Mouse (Mus musculus) A20 (cell line): ENCODE measurements around the gene H2afv.

Experiments
- DNase-seq: peaks from one replicate; pipeline ENCODE4 v3.0.0-alpha.2; 2011; ENCODE audit warnings: low read depth, low spot score

Gene H2afv

DNA sequence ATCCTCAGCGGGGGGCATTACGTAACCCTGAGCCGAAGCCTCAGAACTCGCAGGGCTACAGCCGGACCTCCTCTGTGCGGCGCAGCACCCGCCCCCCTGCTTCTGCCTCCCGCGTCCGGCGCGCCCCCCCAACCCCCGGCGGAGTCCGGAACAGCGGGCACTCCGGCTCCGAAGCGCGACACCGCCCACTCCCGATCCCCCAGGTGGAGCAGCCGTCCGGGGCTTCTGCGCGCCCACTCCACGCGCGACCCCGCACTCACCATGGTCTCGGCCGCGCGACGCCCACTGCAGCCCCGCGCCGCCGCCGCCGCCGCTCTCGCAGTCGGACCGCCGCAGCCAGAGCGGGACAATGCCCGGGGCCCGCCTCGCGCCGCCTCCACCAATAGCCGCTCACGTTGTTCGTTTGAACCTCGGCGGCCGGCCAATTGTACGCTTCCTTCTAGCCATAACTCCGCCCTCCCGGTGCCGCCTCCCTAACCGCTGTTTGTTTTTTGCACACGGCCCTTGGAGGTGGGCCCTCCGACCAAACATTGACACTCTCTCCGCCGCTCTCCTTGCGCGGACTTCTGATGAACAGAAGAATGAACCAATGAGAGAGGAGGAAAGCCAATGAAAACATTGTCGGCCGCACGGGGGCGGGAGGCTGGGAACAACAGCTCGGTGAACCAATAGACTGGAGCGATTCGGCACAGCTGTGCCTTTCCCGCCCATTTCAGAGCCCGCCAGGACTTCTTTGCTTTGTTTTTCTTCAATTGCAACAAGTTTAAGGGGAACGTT is at the start of gene H2afv:
H2afv (minus strand) TSS at position 367 of the 777 bp plus-strand sequence.
- peak; percentile 100 for DNase-seq

GRCm38 (mm10) chr11:6489691-6490503 is 45.7 kb upstream of the H2afv start:
- peak; percentile 81 for DNase-seq

GRCm38 (mm10) chr11:6489257-6489656 is 45.0 kb upstream of the H2afv start:
- no peak for DNase-seq

DNA sequence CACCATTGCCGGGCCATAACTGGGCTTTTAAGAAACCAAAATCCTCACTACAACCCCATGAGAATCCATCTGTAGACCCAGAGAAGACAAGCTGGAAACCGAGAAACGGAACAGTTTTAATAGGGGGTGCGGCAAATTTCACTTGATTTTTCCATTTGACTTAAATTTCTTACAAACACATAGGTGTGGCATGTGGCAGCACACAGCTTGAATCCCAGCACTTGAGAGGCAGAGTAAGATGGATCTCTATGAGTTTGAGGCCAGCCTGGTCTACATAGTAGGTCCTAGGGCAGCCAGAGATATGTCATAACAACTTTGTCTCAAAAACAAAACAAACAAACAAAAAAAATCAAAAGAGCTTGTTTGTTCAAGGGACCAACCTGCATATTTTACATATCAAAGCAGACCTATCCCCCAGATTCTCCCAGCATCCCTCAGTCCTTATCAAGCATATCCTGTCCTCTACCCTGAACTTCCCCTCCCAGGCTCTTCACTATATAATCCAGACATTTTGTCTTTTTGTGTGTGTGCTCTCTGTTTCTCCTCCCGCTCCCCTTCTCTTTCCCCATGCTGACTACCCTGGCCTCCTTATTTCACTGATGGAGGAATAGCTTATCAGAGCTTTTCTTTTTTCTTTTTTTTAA is 43.9 kb upstream of the H2afv start:
- no peak for DNase-seq

- no peak for DNase-seq
Measured at GRCm38 (mm10) chr11:6487496-6487895, 43.3 kb upstream of the H2afv start.

DNA sequence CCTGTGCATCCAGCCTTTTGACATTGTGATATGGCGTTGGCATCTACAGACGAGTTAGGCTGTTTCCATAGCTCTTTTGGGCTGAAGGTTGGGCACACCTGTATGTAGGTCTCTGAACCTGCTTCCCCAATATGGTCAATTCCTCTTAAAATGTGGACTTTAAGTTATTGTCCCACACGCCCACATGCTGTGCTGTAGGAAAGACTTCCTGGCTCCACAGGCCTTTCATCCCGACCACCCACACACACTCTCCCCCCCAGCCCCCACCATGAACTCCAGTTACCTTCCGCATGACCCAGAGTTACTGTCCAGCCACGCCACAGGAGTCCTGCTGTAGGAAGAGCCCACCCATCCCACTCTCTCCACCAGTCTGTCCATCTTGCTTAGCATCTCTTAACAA is 42.7 kb upstream of the H2afv start:
- no peak for DNase-seq

DNA sequence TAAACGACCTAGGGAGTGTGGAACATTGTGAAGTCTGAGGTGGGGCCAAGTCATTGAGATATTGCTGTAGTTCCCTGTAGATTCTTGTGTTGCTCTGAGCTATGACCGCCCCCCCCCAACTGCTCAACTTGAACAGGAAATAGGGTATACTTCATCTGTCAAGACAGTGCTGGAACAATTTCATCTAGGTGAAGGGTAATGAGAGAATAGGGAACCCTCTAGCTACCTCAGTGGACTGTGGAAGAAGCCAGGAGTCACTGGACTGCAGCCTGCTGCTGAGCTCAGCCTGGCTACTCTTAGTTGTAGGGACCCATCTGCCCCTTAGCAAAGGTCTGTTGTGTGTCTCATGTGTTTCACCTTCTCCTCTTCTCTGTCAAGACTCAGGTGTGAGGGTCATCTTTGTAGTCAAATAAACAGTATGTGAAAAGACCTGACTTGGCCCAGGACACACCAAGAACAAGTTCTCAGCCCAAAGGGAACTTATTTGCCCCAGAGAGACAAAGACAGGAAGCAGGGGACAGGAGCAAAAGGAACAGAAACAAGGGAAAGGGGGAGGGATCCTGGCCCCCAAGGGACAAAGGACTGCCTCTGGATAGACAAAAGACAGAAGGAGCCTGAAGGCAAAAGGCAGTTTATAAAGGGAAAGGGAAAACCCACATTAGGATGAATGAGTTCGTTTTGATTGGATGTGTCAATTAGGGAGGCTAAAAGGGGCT is 40.2 kb upstream of the H2afv start:
- no peak for DNase-seq

- no peak for DNase-seq
Measured at GRCm38 (mm10) chr11:6483103-6483502, 38.9 kb upstream of the H2afv start.

DNA sequence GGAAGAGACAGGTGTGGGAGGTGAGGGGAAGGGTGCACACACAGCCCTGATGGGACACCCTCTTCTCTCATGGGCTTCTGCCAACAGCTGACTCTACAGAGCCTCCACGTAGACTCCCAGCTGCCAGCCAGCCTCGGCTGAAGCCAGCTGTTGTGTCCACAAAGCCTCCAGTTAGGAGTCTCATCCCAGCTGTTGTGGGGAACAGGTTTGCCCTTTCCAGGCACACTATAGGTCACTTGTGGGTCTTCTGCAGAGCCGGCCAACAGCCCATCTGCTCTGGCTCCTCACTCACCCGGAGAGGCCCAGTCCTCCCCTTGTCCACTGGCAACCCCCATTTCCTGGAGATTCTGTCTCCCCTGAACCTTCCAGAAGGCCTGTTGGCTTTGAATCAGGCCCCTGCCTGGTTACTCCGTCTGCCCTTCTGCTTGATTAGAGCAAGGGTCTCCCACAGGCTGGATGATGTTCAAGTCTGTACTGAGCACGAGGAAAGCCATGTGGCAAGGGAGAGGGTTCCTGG is 37.5 kb upstream of the H2afv start:
- no peak for DNase-seq

DNA sequence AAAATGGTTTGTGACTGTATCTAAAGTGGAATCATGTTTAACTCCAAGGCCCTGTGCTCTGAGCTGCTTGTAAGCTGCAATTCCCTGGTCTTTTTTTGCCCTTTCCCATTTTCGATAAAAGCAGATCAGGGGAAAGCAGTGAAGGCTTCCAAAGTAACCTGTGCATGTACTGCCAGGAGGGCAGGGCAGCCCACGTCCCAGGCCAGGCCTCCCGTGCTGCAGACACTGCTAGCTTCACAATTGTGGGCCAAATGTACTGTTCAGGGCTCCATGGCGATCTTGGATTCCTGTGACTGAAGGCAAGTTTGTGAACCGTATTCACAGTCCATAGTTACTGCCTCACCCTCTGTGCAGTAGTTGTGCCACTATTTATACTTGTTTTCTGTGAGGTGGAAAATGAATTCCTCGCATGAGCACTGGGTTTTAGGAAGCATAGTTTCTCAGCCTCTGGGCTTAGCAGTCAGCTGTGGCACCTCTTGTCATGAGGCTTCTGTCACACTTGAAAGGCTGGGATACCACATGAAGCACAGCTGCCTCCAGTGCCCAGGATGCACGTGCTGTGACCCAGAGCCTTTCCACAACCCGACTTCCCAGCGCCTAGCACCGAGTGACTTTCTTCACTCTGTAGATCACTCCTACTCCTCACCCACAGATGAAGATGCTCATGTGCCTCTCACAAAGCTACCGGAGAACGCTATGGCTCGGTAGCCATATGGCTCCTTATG is 36.6 kb upstream of the H2afv start:
- DNase-seq = no peak

GRCm38 (mm10) chr11:6480191-6480590 is 35.9 kb upstream of the H2afv start:
- DNase-seq = no peak

DNA sequence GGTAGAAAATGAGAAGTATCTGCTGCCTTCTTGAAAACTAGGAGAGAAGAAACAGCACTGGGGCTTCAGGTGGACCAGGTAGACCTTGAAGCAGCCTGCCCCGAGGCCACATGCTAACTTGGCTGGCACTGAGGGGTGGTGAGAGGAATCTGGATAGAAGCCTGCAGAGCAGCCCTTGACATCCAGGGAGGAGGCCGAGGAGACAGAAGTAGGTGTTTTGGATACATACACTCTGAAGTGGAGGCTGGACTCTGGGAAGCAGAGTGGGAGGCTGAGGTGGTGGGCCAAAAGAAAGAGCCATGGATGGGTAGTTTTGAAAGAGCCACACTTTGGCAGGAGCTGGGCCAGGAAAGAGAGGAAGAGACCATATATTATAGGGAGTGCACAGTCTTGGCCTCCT is 35.0 kb upstream of the H2afv start:
- no peak for DNase-seq

DNA sequence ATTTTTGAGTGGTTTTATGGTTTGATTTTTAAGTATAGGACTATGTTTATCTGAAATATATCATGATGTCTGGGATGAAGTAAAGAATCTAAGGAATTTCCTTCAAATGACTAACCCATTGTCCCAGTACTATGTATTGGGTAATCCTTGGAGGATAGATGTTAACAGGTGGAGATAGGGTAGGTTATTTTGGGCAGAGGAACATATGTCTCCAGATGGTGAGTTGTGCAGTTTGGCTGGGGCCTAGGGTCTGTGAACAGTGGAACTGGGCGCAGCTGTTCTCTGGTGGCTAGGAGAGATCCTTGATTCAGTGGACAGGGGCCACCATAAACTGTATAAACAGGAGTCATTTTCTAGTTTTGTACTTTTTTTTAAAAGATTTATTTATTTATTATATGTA is 33.1 kb upstream of the H2afv start:
- no peak for DNase-seq

DNA sequence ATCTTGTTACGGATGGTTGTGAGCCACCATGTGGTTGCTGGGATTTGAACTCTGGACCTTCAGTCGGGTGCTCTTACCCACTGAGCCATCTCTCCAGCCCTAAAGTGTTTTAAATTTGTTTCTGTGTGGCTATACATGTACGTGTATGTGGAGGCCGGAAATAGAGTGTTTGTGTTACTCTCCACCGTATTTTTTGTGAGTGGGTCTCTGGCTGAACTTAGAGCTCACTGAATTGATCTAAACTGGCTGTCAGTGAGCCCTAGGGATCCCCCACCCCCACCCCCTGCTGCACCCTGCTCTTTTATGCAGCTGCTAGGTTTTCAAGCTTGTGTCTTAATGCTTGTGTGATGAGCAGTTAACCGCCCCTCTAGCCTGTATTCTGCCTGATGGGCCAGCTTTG is 32.6 kb upstream of the H2afv start:
- DNase-seq = no peak

DNA sequence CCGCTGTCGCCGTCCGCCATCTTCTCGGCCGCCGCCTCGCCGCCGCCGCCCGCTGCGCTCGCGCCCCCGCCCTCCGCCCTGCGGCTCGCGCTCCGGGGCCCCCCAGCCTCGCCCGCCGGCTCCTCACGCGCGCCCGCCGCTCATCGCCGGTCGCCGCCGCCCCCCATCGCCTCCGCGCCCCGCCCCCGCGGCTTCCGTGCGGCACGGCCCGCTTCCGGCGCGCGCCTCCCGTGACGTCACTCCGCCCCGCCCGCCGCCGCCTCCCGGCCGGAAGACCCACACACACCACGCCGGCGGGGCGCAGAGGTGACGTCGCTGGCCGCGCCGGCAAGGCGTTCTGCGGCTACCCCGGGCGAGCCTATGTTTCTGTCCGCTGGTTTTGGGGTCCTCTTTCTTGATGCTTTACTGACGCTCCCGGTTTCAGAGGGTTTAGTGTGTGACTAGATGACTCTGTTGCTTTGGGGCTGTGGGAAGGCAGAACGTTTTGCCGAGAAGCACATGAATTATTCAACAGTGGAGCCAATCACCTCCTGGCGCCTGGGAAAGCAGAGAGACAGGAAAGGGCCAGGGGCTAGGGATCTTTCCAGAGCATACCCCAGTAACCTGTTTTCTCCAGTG is 31.7 kb upstream of the H2afv start, which contains the start of gene Purb:
Purb (minus strand) TSS at position 51 of the 618 bp plus-strand sequence.
- peak; percentile 90 for DNase-seq

GRCm38 (mm10) chr11:6474874-6475731 is 30.9 kb upstream of the H2afv start:
- DNase-seq = peak; percentile 77

GRCm38 (mm10) chr11:6474381-6474780 is 30.1 kb upstream of the H2afv start:
- peak; percentile 37 for DNase-seq

GRCm38 (mm10) chr11:6472076-6472475 is 27.8 kb upstream of the H2afv start:
- DNase-seq = peak; percentile 76

DNA sequence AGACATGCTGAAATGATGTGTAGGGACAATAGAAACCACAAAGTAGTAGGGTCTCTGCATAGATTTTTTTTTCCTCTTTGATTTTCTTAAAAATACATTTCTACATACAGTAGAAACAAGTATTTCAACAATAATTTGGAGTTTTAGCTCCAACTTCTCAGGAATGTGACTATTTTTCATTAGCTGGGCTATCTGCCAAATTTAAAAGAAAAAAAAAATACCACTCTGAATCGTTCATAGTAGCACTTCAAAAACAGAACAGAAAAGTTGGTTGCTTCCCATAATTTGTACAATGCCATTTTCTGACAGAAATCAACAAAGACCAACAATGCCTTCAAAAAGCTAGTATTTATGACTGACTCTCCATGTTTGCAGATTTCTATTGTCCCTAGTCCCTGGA is 27.2 kb upstream of the H2afv start:
- DNase-seq = no peak
